31 mouse cellular contexts compared by ENCODE assay signal in genomic region chr3:107214606-107215005, GRCm38 (mm10). TPM values are rescaled to one million over a fixed set of nuclear protein-coding genes. Genes with fewer than 3 reads are reported as not detected.
"Had no signal": no experiment of that assay in that cellular context is flagged by ENCODE, and none has a peak within 500 bp of the region (broad histone marks: within the 10 kb centered on the region; RNA-seq: fewer than 3 reads in every experiment).

No protein-coding gene starts in this region.

- H3K27me3 ChIP-seq: heart, embryonic 15.5 days; hindbrain, embryonic 13.5 days; hindbrain, embryonic 15.5 days; kidney, embryonic 15.5 days; limb, embryonic 12.5 days had no signal

- H3K4me2 ChIP-seq: heart, embryonic 11.5 days; heart, embryonic 13.5 days; heart, embryonic 15.5 days; hindbrain, embryonic 13.5 days; hindbrain, embryonic 15.5 days; kidney, embryonic 15.5 days; limb, embryonic 12.5 days; liver, embryonic 11.5 days had no signal

- H3K36me3 ChIP-seq: heart, embryonic 13.5 days; heart, embryonic 15.5 days; hindbrain, embryonic 13.5 days; hindbrain, embryonic 15.5 days; kidney, embryonic 15.5 days; limb, embryonic 10.5 days; limb, embryonic 12.5 days had no signal

- H3K9me3 ChIP-seq: heart, embryonic 13.5 days; heart, embryonic 15.5 days; hindbrain, embryonic 13.5 days; hindbrain, embryonic 15.5 days; kidney, embryonic 15.5 days; limb, embryonic 10.5 days; limb, embryonic 12.5 days had no signal

- ATAC-seq: hindbrain, postnatal 0 days; intestine, embryonic 16.5 days had no signal

- H3K4me1 ChIP-seq: heart, embryonic 13.5 days; heart, embryonic 15.5 days; hindbrain, embryonic 15.5 days; kidney, embryonic 15.5 days; limb, embryonic 10.5 days; limb, embryonic 12.5 days had no signal

- H3K27ac ChIP-seq: heart, adult 2 months; heart, embryonic 13.5 days; heart, embryonic 15.5 days; hindbrain, embryonic 13.5 days; hindbrain, embryonic 15.5 days; hindbrain, postnatal 0 days; kidney, embryonic 15.5 days; kidney, postnatal 0 days; layer of hippocampus, adult 2 months; left cerebral cortex, adult 2 months; limb, embryonic 10.5 days; limb, embryonic 12.5 days had no signal

- H3K4me3 ChIP-seq: heart, adult 2 months; heart, embryonic 13.5 days; heart, embryonic 15.5 days; hindbrain, embryonic 13.5 days; hindbrain, embryonic 15.5 days; kidney, embryonic 15.5 days; layer of hippocampus, adult 2 months; left cerebral cortex, adult 2 months; limb, embryonic 10.5 days; limb, embryonic 12.5 days had no signal

- DNase-seq: gastrocnemius, postnatal 14 days; gastrocnemius, postnatal 36 days; heart, adult 2 months; heart, postnatal 14 days; heart, postnatal 36 days; kidney, adult 11 months; kidney, adult 2 months; kidney, adult 9 months; kidney, postnatal 25 days; kidney, postnatal 4 days; liver had no signal

- H3K9ac ChIP-seq: heart, embryonic 13.5 days; heart, embryonic 15.5 days; hindbrain, embryonic 13.5 days; hindbrain, embryonic 15.5 days; kidney, embryonic 15.5 days; limb, embryonic 12.5 days had no signal

RNA-seq across cellular contexts. Expression of gene Cym, which starts 6.9 kb away (rescaled TPM):
- polyA plus RNA-seq: hindbrain, embryonic 11.5 days; hindbrain, postnatal 0 days; limb, embryonic 10.5 days; limb, embryonic 12.5 days had no signal

RNA-seq across cellular contexts. Expression of gene A630076J17Rik, which starts 15.8 kb away (rescaled TPM):
- polyA plus RNA-seq: frontal cortex, adult 2 months; heart, embryonic 11.5 days; heart, embryonic 13.5 days; hindbrain, embryonic 11.5 days; hindbrain, embryonic 13.5 days; hindbrain, postnatal 0 days; intestine, embryonic 14.5 days; intestine, embryonic 16.5 days; kidney, adult 2 months; kidney, embryonic 15.5 days; kidney, postnatal 0 days; limb, embryonic 10.5 days; limb, embryonic 12.5 days; limb, embryonic 14.5 days; liver, embryonic 11.5 days had no signal

RNA-seq across cellular contexts. Expression of gene Prok1, which starts 24.9 kb away (rescaled TPM):
- polyA plus RNA-seq: heart, adult 2 months; heart, embryonic 11.5 days; heart, embryonic 13.5 days; heart, embryonic 15.5 days; heart, postnatal 0 days; hindbrain, embryonic 11.5 days; hindbrain, embryonic 15.5 days; intestine, embryonic 14.5 days; kidney, embryonic 15.5 days; limb, embryonic 10.5 days; liver, embryonic 11.5 days had no signal

RNA-seq across cellular contexts. Expression of gene Kcna10, which starts 31.8 kb away (rescaled TPM):
- polyA plus RNA-seq: gonadal fat pad, adult 2 months; heart, adult 2 months; heart, embryonic 11.5 days; heart, embryonic 13.5 days; heart, embryonic 15.5 days; heart, postnatal 0 days; hindbrain, embryonic 11.5 days; hindbrain, embryonic 13.5 days; hindbrain, embryonic 15.5 days; hindbrain, postnatal 0 days; intestine, embryonic 14.5 days; intestine, embryonic 16.5 days; kidney, adult 2 months; kidney, embryonic 15.5 days; kidney, postnatal 0 days; limb, embryonic 10.5 days; limb, embryonic 12.5 days; limb, embryonic 14.5 days; liver, embryonic 11.5 days had no signal
